Mouse (Mus musculus): ENCODE measurements around the gene Gak. TPM values are rescaled to one million over a fixed set of nuclear protein-coding genes. Genes with fewer than 3 reads are reported as not detected.

The Gak gene
- polyA plus RNA-seq, 1 experiment from 2014 or later = 31.5 TPM

DNA sequence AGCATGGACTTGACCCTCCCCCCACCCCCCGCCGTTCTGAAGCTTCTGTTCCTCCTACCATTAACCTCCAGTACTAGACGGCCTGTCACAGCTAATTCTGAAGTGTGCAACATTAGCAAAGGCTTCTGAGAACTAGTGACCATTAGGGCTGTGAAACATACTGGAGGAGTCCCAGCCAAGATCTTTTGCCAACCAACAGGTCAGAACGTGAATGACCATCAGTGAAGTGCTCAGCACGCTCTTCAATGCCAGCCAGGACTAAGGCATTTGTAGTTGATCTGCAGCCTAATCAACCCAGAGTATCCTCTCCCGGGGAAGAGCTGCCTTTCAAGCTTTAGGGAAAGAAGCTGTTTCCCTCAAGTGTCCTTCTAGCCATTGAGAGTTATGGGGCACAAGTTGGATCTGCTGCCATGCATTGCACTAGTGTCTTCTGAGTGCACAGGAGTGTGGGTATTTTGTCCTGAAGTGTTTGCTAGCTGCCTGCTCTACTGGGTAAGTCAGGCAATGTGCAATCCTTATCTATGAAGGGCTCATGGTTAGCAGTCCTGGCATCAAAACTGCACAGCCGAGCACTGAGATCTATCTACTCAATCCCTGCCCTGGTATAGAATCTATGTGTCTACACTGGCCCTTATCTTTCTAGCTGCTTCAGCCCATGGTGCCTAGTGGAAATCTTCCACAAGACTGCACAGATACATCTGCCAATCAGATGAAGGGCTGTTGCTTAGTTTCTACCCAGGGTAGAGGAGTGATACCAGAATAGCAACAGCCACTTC is 85.9 kb downstream of the Gak start:
- ATAC-seq (ENCODE audit: extremely low read depth, insufficient number of reproducible peaks, low FRiP score, low TSS enrichment) = no peak
- Histone ChIP-seq H3K9ac (no peak overlapping the region), H3K27ac (replicated peaks) (no peak overlapping the region), H3K36me3 (no peaks in the 10 kb centered on the region), H3K4me1 (no peaks in the 10 kb centered on the region), H3K4me3 (no peak overlapping the region), H3K9me3 (no peaks in the 10 kb centered on the region), H3K27me3 (replicated peaks) (peaks cover 16% of the 10 kb centered on the region), H3K4me2 (no peak overlapping the region)
- WGBS = 59% methylated on average over 7 of the region's 7 CpGs

- no peaks in the 10 kb centered on the region for H3K27me3 ChIP-seq (replicated peaks)
- no peaks in the 10 kb centered on the region for H3K36me3 ChIP-seq
- no peak overlapping the region for H3K9ac ChIP-seq
- no peak for ATAC-seq (ENCODE audit: extremely low read depth, insufficient number of reproducible peaks, low FRiP score, low TSS enrichment)
- H3K4me1 ChIP-seq = no peaks in the 10 kb centered on the region
- H3K27ac ChIP-seq (replicated peaks) = no peak overlapping the region
- peaks cover 13% of the 10 kb centered on the region; the same call in 1 of the 2 replicates for H3K9me3 ChIP-seq
- no peak overlapping the region for H3K4me2 ChIP-seq
- no peak overlapping the region for H3K4me3 ChIP-seq
- 90% methylated on average over 2 of the region's 2 CpGs for WGBS
Measured at GRCm38 (mm10) chr5:108534188-108534587, 95.4 kb downstream of the Gak start.

DNA sequence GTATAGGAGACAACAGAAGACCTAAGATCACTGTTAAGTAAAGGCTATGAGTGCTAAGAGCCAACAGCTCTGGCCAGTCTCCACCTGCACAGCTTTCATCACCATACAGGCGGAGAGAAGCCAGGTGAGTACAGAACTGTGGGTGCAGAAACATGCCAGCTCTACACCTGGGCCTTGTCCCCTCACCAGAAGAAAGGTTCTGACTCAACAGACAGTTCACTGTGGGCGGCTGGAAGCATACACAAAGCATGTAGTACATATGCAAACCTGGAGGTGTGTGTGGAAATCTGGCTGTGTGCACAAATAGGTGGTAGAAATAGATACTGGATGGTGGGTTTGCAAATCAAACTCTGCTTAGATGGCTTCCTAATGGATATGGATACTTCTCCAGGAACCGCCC is 107.0 kb downstream of the Gak start:
- ATAC-seq (ENCODE audit: extremely low read depth, insufficient number of reproducible peaks, low FRiP score, low TSS enrichment) = no peak
- Histone ChIP-seq H3K4me1 (no peaks in the 10 kb centered on the region), H3K27me3 (replicated peaks) (no peaks in the 10 kb centered on the region), H3K27ac (replicated peaks) (no peak overlapping the region), H3K4me3 (no peak overlapping the region), H3K36me3 (no peaks in the 10 kb centered on the region), H3K9ac (no peak overlapping the region), H3K9me3 (no peaks in the 10 kb centered on the region), H3K4me2 (no peak overlapping the region)
- WGBS = 72% methylated on average over 3 of the region's 3 CpGs

GRCm38 (mm10) chr5:108521896-108522295 is 107.7 kb downstream of the Gak start:
- Histone ChIP-seq H3K27me3 (replicated peaks) (no peaks in the 10 kb centered on the region), H3K9me3 (no peaks in the 10 kb centered on the region), H3K9ac (no peak overlapping the region), H3K27ac (replicated peaks) (no peak overlapping the region), H3K36me3 (no peaks in the 10 kb centered on the region), H3K4me3 (no peak overlapping the region), H3K4me2 (no peak overlapping the region), H3K4me1 (no peaks in the 10 kb centered on the region)
- no peak for ATAC-seq (ENCODE audit: extremely low read depth, insufficient number of reproducible peaks, low FRiP score, low TSS enrichment)
- 61% methylated on average over 3 of the region's 3 CpGs for WGBS

DNA sequence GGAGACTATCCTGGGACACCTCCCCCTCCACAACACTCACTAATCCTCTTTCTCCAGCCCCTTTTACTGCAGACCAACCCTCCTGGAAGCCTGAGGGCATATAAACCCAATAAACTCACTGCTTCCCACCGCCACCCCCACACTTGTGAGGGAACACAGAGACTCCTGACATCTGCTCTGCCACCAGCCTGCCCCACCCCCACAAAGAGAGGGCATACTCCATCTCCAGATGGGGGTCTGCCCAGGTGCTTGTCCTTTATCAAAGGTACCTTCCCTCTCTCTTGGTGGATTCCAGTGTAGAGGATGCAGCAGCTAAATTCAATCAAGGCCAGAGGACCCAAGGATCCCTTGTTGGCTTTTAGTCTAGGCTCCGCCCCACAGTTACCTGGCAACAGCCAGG is 108.5 kb downstream of the Gak start:
- 60% methylated on average over 2 of the region's 2 CpGs for WGBS
- Histone ChIP-seq H3K4me1 (no peaks in the 10 kb centered on the region), H3K27me3 (replicated peaks) (no peaks in the 10 kb centered on the region), H3K9me3 (no peaks in the 10 kb centered on the region), H3K4me2 (no peak overlapping the region), H3K4me3 (no peak overlapping the region), H3K27ac (replicated peaks) (no peak overlapping the region), H3K9ac (no peak overlapping the region), H3K36me3 (no peaks in the 10 kb centered on the region)
- ATAC-seq (ENCODE audit: extremely low read depth, insufficient number of reproducible peaks, low FRiP score, low TSS enrichment) = no peak

- no peak overlapping the region for H3K4me3 ChIP-seq
- no peak overlapping the region for H3K27ac ChIP-seq (replicated peaks)
- no peak overlapping the region for H3K9ac ChIP-seq
- no peaks in the 10 kb centered on the region for H3K36me3 ChIP-seq
- no peaks in the 10 kb centered on the region for H3K4me1 ChIP-seq
- 73% methylated on average over 7 of the region's 7 CpGs for WGBS
- no peak for ATAC-seq (ENCODE audit: extremely low read depth, insufficient number of reproducible peaks, low FRiP score, low TSS enrichment)
- no peaks in the 10 kb centered on the region for H3K27me3 ChIP-seq (replicated peaks)
- no peak overlapping the region for H3K4me2 ChIP-seq
- no peaks in the 10 kb centered on the region for H3K9me3 ChIP-seq
Measured at GRCm38 (mm10) chr5:108520153-108520552, 109.4 kb downstream of the Gak start.

Other genes starting within 250 kb of the Gak start
- 0.20 and 0.23 TPM in 2 replicates for gene Pde6b, start 241.4 kb downstream of the Gak start, polyA plus RNA-seq (2015; fragmentation: Nextera tagmentation; extraction: Ambion mirVana)
- 723 and 856 TPM in 2 replicates for gene Atp5k, start 195.3 kb downstream of the Gak start, polyA plus RNA-seq (2015; fragmentation: Nextera tagmentation; extraction: Ambion mirVana)
- gene Mfsd7a, start 180.9 kb downstream of the Gak start, polyA plus RNA-seq (2015; fragmentation: Nextera tagmentation; extraction: Ambion mirVana) = 0.19 and 0.40 TPM in 2 replicates
- 15.3 and 17.8 TPM in 2 replicates for gene Pcgf3, start 168.5 kb downstream of the Gak start, polyA plus RNA-seq (2015; fragmentation: Nextera tagmentation; extraction: Ambion mirVana)
- 0.74 and 0.82 TPM in 2 replicates for gene Cplx1, start 79.7 kb downstream of the Gak start, polyA plus RNA-seq (2015; fragmentation: Nextera tagmentation; extraction: Ambion mirVana)
- gene Tmem175, start within 50 bp of the Gak start, polyA plus RNA-seq (2015; fragmentation: Nextera tagmentation; extraction: Ambion mirVana) = 17.0 and 17.9 TPM in 2 replicates
- 13.5 and 15.4 TPM in 2 replicates for gene Idua, start 30.6 kb upstream of the Gak start, polyA plus RNA-seq (2015; fragmentation: Nextera tagmentation; extraction: Ambion mirVana)
- gene Dgkq, start 39.9 kb upstream of the Gak start, polyA plus RNA-seq (2015; fragmentation: Nextera tagmentation; extraction: Ambion mirVana) = 5.9 and 6.0 TPM in 2 replicates
- gene Slc26a1, start 45.8 kb upstream of the Gak start, polyA plus RNA-seq (2015; fragmentation: Nextera tagmentation; extraction: Ambion mirVana) = 0.62 and 0.99 TPM in 2 replicates
- gene Fgfrl1, start 62.6 kb upstream of the Gak start, polyA plus RNA-seq (2015; fragmentation: Nextera tagmentation; extraction: Ambion mirVana) = 13.0 and 19.3 TPM in 2 replicates
- 0.29 and 0.34 TPM in 2 replicates for gene Rnf212, start 145.2 kb upstream of the Gak start, polyA plus RNA-seq (2015; fragmentation: Nextera tagmentation; extraction: Ambion mirVana)
- gene Tmed11, start 165.6 kb upstream of the Gak start, polyA plus RNA-seq (2015; fragmentation: Nextera tagmentation; extraction: Ambion mirVana) = not detected in 2 replicates
- gene Vmn2r8, start 179.1 kb upstream of the Gak start, polyA plus RNA-seq (2015; fragmentation: Nextera tagmentation; extraction: Ambion mirVana) = not detected in 2 replicates
- gene Vmn2r9, start 222.8 kb upstream of the Gak start, polyA plus RNA-seq (2015; fragmentation: Nextera tagmentation; extraction: Ambion mirVana) = not detected in 2 replicates